Mouse (Mus musculus) cerebellum, postnatal 36 days (tissue): ENCODE measurements around the gene G6pdx.

ENCODE experiments used
- DNase-seq, 2 experiments: peaks; one replicate each; pipeline ENCODE4 v3.0.0; 2021 to 2022; ENCODE audit warnings: mixed read lengths in 2 of 2

G6pdx gene

DNA sequence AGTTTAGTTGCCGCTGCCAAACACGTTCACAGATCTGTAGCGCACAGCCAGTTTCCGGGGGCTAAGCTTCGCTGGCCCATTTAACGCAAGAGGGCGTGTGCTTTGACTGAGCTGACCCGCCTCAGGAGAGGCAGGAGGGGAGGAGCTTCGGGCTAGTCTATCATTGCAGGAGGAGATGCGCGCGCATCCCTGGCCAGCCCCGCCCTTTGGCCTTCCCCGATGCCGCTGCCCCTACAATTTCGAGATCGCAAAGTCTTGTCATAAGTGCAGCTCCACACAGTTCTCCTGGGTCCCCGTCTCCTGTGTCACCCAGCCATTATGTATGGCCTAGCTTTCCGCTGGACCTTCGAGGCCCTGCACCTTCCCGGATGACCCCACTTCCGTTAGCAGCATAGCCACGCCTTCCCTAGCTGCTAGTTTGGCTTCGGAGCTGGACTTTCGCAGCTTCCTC, at the start of gene G6pdx:
Gene G6pdx (minus strand): TSS at position 369 of the 451 bp plus-strand sequence.
- DNase-seq, result peak; percentile 82 to 83

DNA sequence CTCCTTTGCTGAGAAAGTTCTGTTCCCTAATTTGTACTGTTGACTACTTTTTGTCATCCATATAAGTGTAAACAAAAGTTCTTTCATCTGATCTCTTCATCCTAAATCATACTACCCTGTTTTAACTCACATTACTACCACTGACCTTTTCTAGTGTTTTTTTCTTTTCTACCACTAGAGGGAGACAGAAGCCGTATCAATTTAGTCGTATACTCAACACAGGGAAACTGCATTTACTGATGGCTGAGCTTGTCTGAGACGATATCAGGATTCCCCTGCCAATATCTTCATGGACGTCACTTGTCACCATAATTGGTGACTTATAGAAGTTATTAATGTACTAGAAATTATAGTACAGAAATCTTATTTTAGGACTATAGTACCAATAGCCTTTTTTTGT, 23.8 kb upstream of the G6pdx start:
- no peak for DNase-seq

DNA sequence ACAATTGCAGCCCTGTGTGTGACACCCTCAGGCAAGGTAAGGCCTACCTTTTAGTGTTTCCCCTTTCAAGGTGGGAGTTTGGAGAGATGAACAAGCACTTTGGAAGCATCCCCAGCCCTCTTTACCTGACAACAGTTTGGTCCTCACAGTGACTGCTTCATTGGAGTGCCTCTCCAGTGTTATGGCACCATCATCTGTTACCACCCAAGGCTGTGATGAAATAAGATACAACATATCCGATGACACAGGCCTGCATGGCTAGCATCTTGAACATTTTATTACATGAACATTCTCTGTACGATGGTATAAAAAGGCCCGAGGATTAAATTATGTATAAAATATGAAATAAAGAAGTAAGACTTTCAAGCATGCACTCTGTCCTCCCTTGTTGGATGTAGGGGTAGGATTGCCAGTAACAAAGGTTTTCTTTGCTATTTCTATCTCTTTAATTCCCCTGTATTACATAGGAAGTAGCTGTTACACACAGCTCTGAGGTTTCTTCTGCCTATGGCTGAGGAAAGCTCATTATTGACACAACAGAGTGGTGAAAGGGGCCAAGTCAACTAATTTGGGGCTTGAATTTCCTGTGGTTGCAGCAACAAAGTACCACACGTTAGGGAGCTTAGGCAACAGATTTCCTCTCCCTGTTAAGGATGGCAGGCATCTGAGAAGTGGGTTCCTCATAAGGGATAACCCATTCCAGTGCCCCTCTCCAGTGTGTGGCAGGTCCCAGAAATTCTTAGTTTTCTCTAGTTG, 22.3 kb upstream of the G6pdx start:
- no peak for DNase-seq

DNA sequence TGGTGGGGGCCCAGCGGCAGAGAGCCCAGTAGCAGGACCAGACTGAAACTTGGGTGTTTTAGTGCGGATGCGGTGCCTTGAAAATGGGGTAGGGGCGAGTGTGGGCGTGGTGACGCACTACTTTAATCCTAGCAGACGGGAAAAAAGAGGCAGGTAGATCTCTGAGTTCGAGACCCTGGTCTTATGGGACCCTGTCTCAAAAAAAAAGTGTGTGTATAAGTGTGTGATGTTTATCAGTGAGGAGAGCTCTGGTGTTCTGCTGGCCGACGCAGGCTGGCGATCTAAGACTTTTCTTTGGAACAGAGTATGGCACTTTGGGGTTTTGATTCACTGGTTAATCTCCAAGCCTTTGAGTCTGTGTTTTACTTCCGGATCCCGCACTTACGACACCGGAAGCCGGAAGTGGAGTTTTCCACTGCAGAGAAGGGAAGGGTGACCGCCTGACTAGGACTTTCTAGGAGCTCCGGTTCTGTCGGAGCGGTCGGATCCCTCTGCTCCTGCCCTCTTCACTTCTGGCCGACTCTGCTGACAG, 362 bp upstream of the G6pdx start:
- DNase-seq, result peak; percentile 67 to 74

DNA sequence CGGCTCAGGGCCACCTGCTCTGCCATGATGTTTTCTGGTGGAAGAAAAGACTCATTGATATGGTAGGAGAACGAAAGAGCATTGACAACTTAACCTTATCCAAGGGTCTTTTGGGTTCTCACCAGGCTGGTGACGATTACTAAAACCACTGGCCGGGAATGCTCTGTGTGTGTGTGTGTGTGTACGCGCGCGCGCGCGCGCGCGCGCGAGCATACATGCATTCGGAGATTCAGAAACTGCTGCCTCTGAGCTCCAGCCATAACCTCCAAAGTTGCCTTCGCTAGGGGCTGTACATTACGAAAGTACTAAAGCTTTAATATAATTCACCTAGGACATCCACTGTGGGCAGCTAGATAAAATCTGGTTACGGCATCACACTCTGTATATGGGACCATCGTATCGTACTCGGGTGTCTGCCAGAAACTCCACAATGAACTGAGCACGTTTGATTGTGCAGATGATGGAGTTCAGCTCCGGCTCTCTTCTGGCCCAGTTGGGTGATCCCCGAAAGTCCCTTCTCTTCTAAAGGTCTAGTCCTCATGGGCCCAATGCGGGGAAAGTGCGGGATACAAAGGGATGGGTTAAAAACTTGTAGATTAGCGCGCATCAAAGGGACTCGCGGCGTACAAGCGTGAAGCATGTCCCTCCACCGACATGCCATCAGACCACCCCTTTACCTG, 708 bp downstream of the G6pdx start:
- DNase-seq, result no peak

DNA sequence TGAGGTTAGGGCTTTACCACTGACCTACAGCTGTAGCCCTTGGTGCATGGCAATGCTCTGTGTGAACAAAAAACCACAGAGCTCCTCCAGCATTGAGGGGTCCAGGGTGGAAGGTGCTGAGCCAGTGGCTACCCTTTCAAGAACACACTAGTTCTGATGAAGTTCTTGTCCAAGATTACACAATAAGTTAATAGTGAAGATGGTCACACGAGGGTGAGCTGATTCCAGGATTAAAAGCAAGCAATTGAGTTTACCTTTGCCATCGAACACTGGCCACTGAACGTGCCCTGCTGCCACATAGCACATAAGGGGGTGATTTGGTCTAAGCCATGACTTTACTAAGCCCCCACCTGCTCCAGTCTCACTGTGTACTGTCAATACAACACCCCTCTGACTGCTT, 1.9 kb downstream of the G6pdx start:
- no peak for DNase-seq

DNA sequence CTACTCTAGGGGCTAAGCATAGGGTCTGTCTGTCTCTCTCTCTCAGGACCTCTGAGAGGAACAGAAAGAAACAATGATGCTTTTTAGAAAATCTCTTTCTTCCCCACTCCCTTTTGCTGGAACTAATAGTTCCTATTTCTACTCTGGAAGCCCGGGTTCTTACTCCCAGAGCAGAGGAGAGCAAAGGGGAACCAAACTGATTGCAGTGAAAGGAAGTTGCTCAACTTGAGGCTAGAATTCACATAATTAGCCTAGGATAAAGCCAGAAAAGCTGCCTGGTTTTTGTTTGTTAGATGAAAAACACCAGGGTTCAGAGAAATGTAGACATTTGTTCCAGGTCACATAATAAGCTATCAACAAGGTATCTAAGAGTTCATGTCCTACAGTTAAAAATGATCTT, 2.7 kb downstream of the G6pdx start:
- DNase-seq, result no peak

DNA sequence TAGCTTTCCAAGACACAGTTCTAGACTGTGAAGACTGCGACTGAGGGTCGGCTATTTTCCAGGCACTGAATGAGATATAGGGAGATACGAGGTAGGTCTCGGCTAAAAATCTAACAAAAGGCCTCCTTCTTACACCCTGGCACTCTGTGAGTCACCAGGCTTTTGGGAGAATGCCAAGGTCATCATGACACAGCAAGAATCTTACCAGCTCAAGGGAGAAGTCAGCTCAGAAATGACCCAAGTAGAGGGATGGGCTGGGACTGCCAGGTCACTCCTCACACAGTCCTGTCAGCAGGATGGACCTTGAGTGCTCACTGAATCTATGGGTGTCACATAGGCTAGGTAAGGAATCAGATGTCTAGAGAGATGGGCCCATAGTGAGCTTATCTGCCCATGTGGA, 3.8 kb downstream of the G6pdx start:
- DNase-seq, result no peak

DNA sequence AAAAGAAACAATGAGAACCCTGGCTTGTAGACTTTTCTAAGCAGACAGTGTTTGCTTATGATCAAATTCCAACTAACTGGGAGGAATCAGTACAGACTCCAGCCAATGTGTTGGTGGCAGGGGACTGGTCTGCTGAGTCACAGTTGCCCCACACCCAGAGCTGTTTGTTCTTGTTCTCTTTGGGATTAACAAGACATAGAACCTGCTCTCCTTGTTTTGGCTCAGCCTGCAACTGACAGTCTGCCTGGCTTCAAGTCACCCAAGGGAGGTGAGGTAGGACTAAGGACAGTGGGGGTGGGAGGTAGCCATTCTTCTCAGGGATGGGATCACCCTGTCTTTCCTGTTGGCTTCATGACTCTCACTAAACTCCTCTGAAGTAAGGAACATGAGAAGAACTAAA, 4.6 kb downstream of the G6pdx start:
- DNase-seq, result no peak

DNA sequence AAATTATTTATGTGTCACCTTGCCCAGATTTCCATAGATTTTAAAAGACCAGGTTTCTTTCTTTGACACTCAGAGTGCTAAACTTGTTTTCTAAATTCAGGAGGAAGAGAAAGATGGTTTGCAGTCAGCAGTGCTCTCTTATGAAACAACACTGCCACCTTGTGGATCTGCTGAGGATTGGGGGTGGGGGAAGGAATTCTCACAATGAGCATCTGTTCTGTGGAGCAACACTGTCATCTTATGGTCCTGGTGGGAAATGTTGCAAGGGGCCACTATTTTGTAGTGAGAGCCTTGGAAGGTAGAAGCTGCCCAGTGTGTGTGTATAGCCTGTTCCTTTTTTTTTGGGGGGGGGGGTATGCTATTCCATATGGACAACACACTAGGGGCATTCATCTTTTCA, 15.6 kb downstream of the G6pdx start:
- DNase-seq, result peak; percentile 58 to 73

DNA sequence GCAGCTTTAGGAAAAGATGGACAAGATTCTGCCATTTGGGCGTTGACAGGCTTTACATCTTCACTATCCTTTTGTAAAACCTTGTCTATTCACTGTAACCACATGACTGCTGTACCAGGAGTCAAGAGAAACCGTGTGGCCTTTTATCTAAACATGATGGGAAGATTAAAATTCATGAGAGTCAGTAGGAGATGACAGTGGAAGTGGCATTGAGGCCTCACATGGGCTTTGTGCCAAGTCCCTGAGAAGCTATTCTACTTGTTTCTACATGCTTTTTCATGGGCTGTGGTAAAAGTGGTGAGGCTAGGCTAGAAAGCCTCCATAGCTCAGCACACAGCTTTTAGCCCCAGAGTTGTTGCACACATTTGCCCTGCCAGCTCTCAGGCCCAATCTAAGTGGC, 20.7 kb downstream of the G6pdx start:
- no peak for DNase-seq

DNA sequence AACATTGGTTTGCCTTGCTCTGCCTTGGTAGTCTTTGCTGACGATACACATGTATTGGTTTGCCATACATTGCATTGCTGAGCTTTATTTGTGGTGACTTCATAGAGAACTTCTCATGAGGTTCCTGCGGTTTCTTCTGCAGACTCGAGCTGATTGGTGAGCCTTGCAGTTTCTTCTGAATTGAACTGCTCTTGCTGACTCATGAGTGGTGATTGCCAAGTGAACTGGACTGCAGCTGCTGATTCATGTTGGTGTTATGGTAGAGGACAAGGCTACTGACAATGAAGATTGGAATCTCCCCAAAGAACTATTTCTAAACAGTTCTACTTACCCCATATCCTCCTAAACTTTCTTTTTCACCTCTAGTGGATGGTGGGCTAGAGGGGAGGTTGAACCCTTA, 28.9 kb downstream of the G6pdx start:
- DNase-seq, result no peak

DNA sequence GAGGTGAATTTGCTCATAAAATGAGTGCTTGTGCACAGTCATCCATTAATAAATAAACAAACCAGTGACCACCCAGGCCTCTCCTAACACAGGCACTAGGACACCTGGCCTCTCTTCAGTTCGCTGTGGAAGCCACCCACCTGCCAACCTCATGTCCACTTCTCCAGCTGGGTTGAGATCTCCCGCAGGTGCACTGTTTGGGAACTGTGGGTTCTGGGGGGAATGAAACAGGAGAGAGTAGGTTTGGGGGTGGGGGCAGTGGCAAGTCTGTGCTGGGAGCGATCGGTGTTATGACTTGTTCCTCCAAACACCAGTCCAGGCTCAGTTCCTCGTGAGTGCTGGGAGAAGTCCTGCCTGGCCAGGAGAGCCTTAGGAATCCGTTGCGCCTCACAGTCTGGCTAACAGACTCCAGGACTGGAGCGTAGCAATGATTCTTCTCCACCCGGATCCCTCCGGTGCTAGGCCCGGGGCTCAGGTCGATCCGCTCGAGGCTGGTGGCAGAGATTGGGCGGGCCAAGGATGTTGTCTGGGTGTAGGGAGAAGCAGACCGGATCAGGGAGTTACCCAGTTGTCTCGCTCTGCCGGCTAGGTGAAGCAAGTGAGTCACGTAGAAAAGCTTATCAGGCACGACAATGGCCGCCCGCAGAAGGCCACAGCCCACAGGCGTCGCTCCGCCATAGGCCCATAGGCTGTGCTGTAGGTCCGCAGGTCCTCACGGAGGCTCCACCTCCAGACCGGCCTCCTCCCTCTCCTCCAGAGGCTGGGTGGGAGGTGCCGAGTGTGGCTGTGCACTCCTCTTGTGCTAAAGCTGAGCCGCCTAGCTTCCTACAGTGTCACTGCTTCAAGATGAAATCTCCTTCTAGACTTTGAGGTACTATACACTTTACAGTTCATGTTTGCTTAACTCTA, 36.2 kb downstream of the G6pdx start, which contains the start of the genes Fam3a and Ikbkg:
Gene Fam3a (minus strand): TSS at position 738 of the 909 bp plus-strand sequence.
Gene Ikbkg (plus strand): TSS at position 756 of the 909 bp plus-strand sequence.
- peak; percentile 73 to 80 for DNase-seq

DNA sequence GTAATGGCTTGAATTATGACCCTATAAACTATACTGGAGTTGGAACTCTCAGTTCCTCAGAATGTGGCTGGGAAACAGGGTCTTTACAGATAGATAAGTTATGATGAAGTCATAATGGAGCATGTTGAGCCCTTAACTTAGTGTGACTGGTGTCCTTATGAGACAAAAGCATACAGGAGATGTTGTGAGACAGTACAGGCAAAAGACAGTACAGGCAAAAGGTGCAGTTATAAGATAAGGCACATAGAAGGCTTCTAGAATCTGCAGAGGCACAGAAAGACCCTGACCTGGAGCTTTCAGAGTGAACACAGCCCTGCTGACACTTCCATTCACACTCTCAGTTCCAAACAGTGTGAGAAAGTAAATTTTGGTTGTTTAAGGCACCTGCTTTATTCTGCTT, 40.8 kb downstream of the G6pdx start:
- no peak for DNase-seq

DNA sequence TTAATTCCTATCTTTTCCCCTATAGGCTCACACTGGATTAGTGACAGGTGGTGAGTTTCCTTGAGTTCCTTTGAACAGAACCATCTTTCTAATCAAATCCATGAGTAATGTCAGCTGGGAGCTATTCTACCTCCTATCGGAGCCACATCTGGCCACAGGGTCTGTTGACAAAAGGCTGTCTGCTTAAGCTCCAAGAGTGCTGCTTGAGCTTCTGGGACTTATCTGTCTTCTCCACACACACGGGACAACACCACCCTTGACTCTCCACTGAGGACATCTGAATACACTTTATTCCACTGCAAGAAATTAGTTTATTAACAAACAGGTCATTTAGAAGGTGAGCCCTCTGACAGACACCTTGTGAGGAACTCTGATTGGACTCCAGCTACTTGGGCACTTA, 44.5 kb downstream of the G6pdx start:
- DNase-seq, result no peak

DNA sequence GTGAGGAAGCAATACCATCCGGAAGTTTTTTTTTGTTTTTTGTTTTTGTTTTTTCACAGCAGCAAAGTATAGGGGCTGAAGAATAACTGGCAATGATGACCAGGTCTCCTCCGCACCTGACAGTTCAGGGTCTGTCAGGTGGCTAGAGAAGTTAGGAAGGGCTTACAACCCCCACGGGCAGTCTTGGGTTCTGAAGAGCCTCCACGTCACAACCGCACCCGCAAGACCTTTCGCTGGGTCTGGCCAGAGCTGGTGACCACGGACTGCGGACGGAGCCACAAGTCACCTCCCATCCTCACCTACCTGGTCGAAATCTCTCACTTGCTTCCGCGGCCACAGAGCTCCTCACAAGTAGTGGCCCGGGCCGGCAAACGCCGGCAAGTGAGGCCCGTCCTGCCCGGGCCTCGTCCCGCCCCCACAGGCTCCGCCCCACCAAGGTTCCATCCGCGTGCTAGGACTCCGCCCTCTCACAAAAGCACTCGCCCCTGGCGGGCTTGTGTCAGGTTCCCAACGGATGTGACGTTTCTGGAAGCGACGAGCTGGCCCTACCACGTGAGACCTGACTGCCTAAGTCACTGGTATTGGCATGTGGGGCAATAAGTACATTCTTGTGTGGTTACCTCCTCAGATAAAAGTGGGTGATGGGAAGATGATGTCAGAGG, 56.0 kb downstream of the G6pdx start, which contains the start of the genes Ubl4a and Slc10a3:
Gene Ubl4a (minus strand): TSS at position 331 of the 662 bp plus-strand sequence.
Gene Slc10a3 (minus strand): TSS at position 462 of the 662 bp plus-strand sequence.
- DNase-seq, result peak; percentile 68 to 78

DNA sequence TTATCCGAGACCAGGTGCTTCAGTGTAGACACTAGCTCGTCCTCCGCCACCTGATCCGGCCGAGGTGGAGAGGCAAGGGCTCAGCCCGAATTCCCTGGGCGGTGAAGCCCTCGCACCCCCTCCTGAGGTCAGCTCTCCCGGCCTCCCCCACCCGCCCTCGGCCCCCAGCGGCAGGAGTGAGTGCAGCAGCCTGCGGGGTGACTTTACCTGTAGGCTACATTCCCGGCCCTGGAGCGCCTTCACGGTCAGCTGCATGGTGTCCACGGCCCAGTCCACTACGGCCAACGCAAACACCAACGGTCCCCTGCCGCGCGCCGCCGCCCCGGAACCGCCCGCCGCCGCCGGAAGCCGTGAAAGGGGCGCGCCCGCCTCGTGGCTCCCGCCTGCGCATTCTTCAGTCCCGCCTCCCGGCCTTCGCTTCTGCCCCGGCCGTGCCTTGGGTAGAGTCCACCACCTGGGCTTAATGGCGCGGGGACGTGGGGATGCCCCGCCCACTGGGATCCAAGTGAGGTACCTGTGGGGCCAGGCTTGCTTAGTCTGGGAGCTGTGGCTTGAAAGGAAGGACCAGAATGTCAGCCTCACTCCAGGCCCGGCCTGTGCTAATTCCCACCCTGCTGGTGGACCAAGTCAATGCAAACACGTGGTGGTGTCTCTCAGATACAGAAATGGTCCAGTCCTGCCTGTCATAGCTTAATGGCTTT, 60.6 kb downstream of the G6pdx start:
- peak; percentile 66 to 72 for DNase-seq

DNA sequence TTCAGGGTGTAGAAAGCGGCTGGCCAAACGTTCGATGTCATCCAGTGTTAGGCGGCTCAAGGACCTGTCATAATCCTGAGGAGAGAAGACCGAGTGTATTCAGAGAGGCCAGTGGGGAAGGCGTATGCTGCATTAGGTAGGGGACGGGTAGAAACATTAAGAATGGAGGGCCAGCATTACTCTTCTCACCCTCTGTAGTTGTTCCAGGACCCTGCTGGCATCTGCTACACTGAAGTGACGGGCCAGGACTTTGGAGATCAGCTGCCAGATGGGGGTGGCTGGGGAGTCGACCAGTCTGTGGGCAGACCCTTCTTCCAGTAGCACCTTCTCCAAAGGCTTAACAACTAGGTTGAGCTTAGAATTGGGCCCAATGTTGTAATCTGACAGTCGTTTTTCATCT, 61.5 kb downstream of the G6pdx start:
- DNase-seq, result no peak
